Mouse (Mus musculus) heart, postnatal 0 days (tissue): Measurements from ENCODE around the gene Mark3.

Experiments
- CTCF ChIP-seq: IDR thresholded peaks from 2 replicates; pipeline ENCODE4 v1.5.1; 2016; ENCODE audit warnings: antibody characterized with exemption, control low read depth, low read depth
- EP300 ChIP-seq: IDR thresholded peaks from 2 replicates; pipeline ENCODE4 v1.6.1; 2016; ENCODE audit warnings: antibody characterized with exemption, low read depth

GRCm38 (mm10) chr12:111557538-111557937 is 16.8 kb upstream of the Mark3 start:
- no peak for TF ChIP-seq CTCF
- no peak for TF ChIP-seq EP300
